Mouse (Mus musculus) neural tube, embryonic 15.5 days (tissue): ENCODE data around the gene Chst10. TPM values are rescaled to one million over a fixed set of nuclear protein-coding genes. Genes with fewer than 3 reads are reported as not detected.
A peak's percentile ranks its signal among the peaks of the same experiment; 100 is the strongest.

ENCODE experiments used
- ATAC-seq: fragments of 200-750 bp; cut with Nextera tagmentation; 2 replicates; pipeline ENCODE4 v1.8.0; 2017; ENCODE audit warnings: mild to moderate bottlenecking, moderate TSS enrichment, moderate library complexity; ENCODE audit not compliant: low FRiP score
- H3K27ac ChIP-seq: fragments of 300-500 bp; sonication (generic); replicated peaks from 2 replicates; pipeline ENCODE4 v1.5.1; 2015; ENCODE audit warnings: mild to moderate bottlenecking, inconsistent platforms
- H3K27me3 ChIP-seq: fragments of 300-500 bp; sonication (generic); replicated peaks from 2 replicates; pipeline ENCODE4 v1.6.1; 2015; ENCODE audit warnings: inconsistent platforms
- H3K36me3 ChIP-seq: fragments of 300-500 bp; sonication (generic); 2 replicates; pipeline ENCODE4 v1.6.1; 2015; ENCODE audit warnings: inconsistent platforms
- H3K4me1 ChIP-seq: fragments of 300-500 bp; sonication (generic); 2 replicates; pipeline ENCODE4 v1.6.1; 2015; ENCODE audit warnings: inconsistent platforms
- H3K4me2 ChIP-seq: fragments of 300-500 bp; sonication (generic); 2 replicates; pipeline ENCODE4 v1.6.1; 2015; ENCODE audit warnings: inconsistent platforms, mild to moderate bottlenecking, moderate library complexity
- H3K4me3 ChIP-seq: fragments of 300-500 bp; sonication (generic); replicated peaks from 2 replicates; pipeline ENCODE4 v1.5.1; 2015; ENCODE audit warnings: mild to moderate bottlenecking, inconsistent platforms
- H3K9ac ChIP-seq: fragments of 300-500 bp; sonication (generic); replicated peaks from 2 replicates; pipeline ENCODE4 v1.6.1; 2015; ENCODE audit warnings: mild to moderate bottlenecking, inconsistent platforms
- H3K9me3 ChIP-seq: fragments of 300-500 bp; sonication (generic); replicated peaks from 2 replicates; pipeline ENCODE4 v1.6.1; 2016; ENCODE audit warnings: inconsistent platforms
- WGBS: fragments of 180-500 bp; shearing (Covaris S2); methylation state at CpG from one replicate; pipeline ENCODE4 v1.1.7; 2015; ENCODE audit warnings: mixed read lengths; 5-methylcytosine and 5-hydroxymethylcytosine counted together
- polyA plus RNA-seq: library from polyadenylated mRNA; unstranded; fragments of >200 nt; fragmentation: Nextera tagmentation; extraction: Ambion mirVana; gene quantifications from 2 replicates; pipeline ENCODE4 v1.2.1, GENCODE M21; 2015

The Chst10 gene
- polyA plus RNA-seq, 1 experiment from 2014 or later: 47.5 TPM

DNA sequence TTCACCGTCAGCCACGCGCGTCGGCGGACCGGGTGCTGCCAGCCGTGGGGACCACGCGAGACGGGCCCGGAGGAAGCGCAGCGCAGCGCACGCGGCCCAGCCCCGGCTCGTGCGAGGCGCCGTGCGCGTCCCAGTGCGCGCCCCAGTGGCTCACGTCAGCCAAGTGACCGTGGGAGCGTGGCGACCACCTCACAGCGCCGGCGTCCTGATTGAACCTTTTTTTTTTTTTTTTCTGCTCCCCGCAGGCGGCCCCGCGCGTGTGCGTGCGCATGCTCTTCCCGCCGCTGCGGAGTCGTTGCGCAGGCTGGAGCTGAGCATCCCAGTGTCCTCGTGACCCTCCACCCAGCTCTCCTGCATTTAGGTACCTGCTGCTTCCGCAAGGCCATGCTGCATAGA is 61.5 kb downstream of the Chst10 start, which contains the start of gene Lonrf2:
Gene Lonrf2 (minus strand): TSS at position 235 of the 396 bp plus-strand sequence.
- H3K4me3 ChIP-seq: peak within 1 kb of the TSS; percentile 79
- H3K27me3 ChIP-seq: peaks cover 8% of the 10 kb centered on the region; the same call in 1 of the 2 replicates
- H3K9ac ChIP-seq: peak within 1 kb of the TSS; percentile 90
- H3K9me3 ChIP-seq: no peaks in the 10 kb centered on the region
- H3K27ac ChIP-seq: peak within 1 kb of the TSS; percentile 97
- peaks cover 24% of the 10 kb centered on the region for H3K4me1 ChIP-seq
- peak; percentile 95 for ATAC-seq
- under 1% methylated on average over 47 of the region's 47 CpGs for WGBS
- H3K4me2 ChIP-seq: peak within 1 kb of the TSS; percentile 95
- H3K36me3 ChIP-seq: peaks cover 23% of the 10 kb centered on the region

DNA sequence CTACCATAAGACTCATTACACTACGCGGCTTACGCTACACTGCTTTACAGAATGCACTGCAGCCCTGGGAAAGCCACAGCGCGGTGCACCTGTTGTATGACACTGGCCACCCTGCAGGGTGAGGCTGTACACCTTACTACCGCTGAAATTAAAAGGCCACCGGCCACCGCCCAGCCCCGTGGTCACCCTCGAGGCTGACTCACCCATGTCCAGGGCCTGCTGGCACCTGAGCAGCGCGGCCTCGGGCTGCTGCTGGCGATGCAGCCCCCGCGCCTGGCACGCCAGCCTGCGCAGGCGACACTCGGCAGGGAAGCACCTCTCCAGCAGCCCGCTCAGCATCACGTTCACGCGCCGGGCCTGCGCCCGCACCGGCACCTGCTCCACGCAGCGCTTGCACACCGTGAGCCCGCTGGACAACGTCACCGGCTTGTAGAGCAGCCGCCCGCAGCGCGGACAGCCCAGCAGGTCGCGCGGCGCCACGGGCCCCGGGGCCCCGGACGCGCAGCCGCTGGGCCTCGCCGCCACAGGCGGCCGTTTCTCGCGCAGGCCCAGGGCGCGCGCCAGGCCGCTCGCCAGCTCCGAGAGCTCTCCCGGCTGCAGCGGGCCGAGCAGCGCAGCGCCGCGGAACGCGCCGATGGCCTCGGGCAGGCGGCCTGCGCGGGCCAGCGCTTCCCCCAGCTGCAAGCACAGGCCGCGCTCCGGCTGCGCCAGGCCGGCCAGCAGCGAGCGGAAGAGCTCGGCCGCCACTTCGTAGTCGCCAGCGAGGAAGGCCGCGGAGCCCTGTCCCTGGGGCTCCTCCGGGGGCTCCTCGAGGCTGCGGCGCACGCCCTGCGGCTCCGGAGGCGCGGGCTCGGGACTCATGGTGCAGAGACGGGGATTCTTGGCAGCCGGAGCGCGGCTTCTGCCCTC is 62.1 kb downstream of the Chst10 start:
- Histone ChIP-seq H3K36me3 (peaks cover 23% of the 10 kb centered on the region), H3K9me3 (no peaks in the 10 kb centered on the region), H3K27ac (peak overlapping the region; percentile 97), H3K4me2 (peak overlapping the region; percentile 95), H3K4me1 (peaks cover 24% of the 10 kb centered on the region), H3K9ac (peak overlapping the region; percentile 90), H3K4me3 (peak overlapping the region; percentile 79), H3K27me3 (peaks cover 8% of the 10 kb centered on the region; the same call in 1 of the 2 replicates)
- ATAC-seq: peak; percentile 82
- 1% methylated on average over 100 of the region's 103 CpGs for WGBS

DNA sequence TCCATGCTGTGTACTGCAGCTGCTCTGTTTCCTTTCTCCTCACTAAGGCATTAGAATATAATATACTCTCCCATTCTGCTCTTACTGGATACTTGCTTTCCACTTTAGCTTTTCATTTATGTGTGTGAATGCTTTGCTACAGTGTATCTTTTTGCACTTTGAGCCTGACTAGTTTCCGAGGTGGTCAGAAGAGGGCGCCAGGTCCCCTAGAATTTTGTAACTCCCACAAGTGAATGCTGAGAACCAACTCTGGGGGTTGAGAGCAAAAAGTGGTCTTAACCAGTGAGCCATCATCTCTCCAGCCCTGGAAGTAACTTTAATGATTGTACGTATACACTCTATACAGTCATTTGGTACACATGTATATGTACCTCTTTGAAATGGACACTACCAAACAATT is 63.1 kb downstream of the Chst10 start:
- ATAC-seq: no peak
- H3K4me1 ChIP-seq: peaks cover 24% of the 10 kb centered on the region
- peaks cover 8% of the 10 kb centered on the region; the same call in 1 of the 2 replicates for H3K27me3 ChIP-seq
- peak overlapping the region; percentile 79 for H3K4me3 ChIP-seq
- H3K9ac ChIP-seq: no peak overlapping the region
- H3K9me3 ChIP-seq: no peaks in the 10 kb centered on the region
- H3K27ac ChIP-seq: no peak overlapping the region; the same call in 1 of the 2 replicates
- H3K36me3 ChIP-seq: peaks cover 23% of the 10 kb centered on the region
- 33% methylated on average over 3 of the region's 3 CpGs for WGBS
- H3K4me2 ChIP-seq: peak overlapping the region; percentile 95

DNA sequence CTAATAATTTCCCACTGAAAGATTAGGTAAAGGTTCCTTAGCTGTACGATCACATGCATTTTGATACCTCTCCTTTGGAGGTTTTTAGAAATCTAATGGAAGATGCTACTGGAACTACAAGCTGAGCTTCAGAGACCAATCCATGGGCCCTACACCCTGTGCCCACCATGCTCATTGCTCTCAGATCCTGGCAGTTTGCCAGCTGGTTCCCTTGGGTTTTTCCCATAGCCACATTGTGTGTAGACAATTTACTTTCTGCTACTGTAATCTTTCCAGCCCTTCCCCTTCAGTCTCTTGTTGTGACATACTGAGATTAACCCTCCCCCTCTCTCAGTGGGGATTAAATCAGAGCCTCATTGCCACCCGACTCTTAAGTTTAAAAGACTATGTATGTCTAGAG is 73.0 kb downstream of the Chst10 start:
- Histone ChIP-seq H3K4me2 (no peak overlapping the region), H3K27ac (no peak overlapping the region), H3K27me3 (no peaks in the 10 kb centered on the region), H3K36me3 (peaks cover 10% of the 10 kb centered on the region; the same call in 1 of the 2 replicates), H3K4me3 (no peak overlapping the region), H3K4me1 (peaks cover 9% of the 10 kb centered on the region), H3K9ac (no peak overlapping the region), H3K9me3 (no peaks in the 10 kb centered on the region)
- no peak for ATAC-seq
- WGBS: 67% methylated on average over 2 of the region's 2 CpGs

DNA sequence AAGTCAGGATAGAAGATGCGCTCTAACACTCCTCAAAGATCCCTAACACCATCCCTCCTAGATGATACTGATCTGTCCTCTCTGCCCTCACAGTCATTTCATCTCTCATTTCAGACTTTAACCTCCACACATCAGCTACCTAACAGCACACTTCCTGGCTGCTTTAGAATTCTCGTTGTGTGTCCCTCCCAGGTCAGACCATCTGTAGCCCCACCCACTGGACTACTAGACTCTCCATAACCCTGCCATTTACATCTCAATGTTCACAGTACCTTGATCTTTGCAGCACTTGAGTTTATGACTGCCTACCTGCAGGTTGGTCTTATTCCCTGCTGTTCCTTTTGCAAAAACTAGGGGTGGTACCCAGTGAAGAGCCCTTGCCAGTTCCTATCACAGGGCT is 74.1 kb downstream of the Chst10 start:
- WGBS: 64% methylated on average over 2 of the region's 2 CpGs
- Histone ChIP-seq H3K27me3 (no peaks in the 10 kb centered on the region), H3K36me3 (0 out of 2 replicates have a peak, but pooled peaks cover 5% of the 10 kb centered on the region), H3K9me3 (no peaks in the 10 kb centered on the region), H3K27ac (no peak overlapping the region), H3K4me2 (no peak overlapping the region), H3K4me1 (peaks cover 9% of the 10 kb centered on the region), H3K9ac (no peak overlapping the region), H3K4me3 (no peak overlapping the region)
- no peak for ATAC-seq

DNA sequence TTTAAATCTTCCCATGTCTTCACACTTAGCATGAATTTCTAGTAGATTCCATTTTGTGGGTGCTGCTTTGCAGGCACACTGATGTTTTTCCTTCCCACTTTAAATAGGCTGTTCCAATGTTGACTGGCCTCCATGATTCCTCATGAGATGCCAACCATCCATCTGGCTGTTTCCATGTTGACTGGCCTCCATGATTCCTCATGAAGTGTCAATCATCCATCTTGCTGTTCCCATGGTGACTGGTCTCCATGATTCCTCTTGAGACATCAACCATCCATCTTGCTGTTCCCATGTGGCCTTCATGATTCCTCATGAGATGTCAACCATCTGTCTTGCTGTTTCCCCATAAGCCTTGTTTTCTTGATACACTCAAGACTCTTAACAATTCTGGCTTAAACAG is 78.3 kb downstream of the Chst10 start:
- Histone ChIP-seq H3K9me3 (no peaks in the 10 kb centered on the region), H3K27me3 (no peaks in the 10 kb centered on the region), H3K4me1 (peaks cover 27% of the 10 kb centered on the region), H3K36me3 (peaks cover 22% of the 10 kb centered on the region; the same call in 1 of the 2 replicates), H3K4me2 (no peak overlapping the region), H3K4me3 (no peak overlapping the region), H3K27ac (no peak overlapping the region), H3K9ac (no peak overlapping the region)
- ATAC-seq: no peak

DNA sequence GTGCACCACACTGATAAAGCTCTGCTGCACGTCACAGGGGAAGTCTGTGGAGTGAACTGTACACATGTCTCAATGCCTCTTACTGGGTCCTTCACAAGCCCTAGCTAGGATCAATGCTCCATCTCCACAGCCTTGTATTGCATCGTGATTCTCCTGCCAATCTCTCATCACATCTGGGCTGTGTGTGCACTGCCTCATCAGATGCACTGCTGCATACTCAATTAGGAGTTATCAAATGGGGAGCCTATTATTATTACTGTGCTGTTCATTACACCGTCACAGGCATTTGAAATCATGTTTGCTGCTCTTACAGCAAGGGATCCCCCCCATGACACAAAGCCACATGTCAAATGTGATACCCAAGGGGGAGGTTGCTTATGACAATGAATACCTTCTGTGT is 80.3 kb downstream of the Chst10 start:
- no peak for ATAC-seq
- Histone ChIP-seq H3K9ac (no peak overlapping the region), H3K4me1 (peaks cover 27% of the 10 kb centered on the region), H3K4me3 (no peak overlapping the region), H3K4me2 (no peak overlapping the region), H3K27ac (no peak overlapping the region), H3K9me3 (no peaks in the 10 kb centered on the region), H3K27me3 (no peaks in the 10 kb centered on the region), H3K36me3 (peaks cover 32% of the 10 kb centered on the region)
- WGBS: 41% methylated on average over 3 of the region's 3 CpGs

DNA sequence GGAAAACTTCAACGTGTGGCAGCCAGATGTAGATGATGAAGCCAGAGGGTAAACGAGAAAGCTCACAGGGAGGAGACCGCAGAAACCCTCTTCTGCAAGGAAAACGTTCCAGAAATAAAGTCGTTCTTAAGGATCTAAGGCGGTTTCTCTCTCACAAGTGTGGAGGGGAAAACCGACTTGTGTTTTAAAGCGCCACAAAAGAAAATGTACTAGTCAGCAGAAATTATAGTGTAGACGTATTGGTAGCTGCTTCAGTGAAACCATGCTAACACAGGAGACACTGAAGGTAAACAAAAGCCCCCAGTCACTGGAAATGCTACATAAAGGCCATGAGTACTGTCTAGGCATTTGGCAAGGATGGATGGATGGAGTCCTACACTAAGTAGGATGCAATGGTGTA is 80.7 kb downstream of the Chst10 start:
- ATAC-seq: no peak
- H3K4me1 ChIP-seq: peaks cover 24% of the 10 kb centered on the region
- H3K9ac ChIP-seq: no peak overlapping the region
- no peak overlapping the region for H3K4me2 ChIP-seq
- peak overlapping the region; percentile 50 for H3K27ac ChIP-seq
- peaks cover 34% of the 10 kb centered on the region for H3K36me3 ChIP-seq
- no peaks in the 10 kb centered on the region for H3K27me3 ChIP-seq
- H3K4me3 ChIP-seq: no peak overlapping the region
- no peaks in the 10 kb centered on the region for H3K9me3 ChIP-seq
- WGBS: 75% methylated on average over 9 of the region's 9 CpGs

DNA sequence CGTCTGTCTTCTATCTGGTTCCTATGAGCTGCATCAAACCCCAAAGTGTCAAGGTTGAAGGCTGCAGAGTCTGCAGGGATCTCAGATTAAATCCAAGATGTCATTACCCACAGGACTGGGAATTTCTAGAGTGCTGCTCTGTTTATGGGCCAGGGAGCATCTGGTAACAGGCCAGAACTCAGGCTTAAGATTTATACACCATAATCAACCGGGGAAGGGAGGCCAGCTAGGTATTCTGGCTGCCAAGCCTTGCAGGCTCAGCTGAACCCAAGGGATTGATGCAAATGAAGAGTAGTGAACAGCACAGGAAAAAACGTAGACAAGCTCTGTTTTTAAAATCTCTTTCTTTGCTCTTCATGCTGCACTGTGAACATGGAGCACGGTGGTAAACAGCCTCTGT is 81.7 kb downstream of the Chst10 start:
- Histone ChIP-seq H3K4me2 (no peak overlapping the region), H3K27me3 (no peaks in the 10 kb centered on the region), H3K36me3 (peaks cover 44% of the 10 kb centered on the region), H3K9me3 (no peaks in the 10 kb centered on the region), H3K9ac (no peak overlapping the region), H3K4me1 (peaks cover 18% of the 10 kb centered on the region), H3K27ac (peak overlapping the region; percentile 50), H3K4me3 (no peak overlapping the region)
- no peak for ATAC-seq
- WGBS: 31% methylated on average over 4 of the region's 4 CpGs

Other genes starting within 250 kb of the Chst10 start
- 22.9 and 33.1 TPM in 2 replicates for gene Aff3, start 233.2 kb downstream of the Chst10 start, polyA plus RNA-seq
- gene Lonrf2, start 61.5 kb downstream of the Chst10 start, polyA plus RNA-seq: 18.6 and 22.6 TPM in 2 replicates
- 8.6 and 9.1 TPM in 2 replicates for gene Nms, start 41.0 kb upstream of the Chst10 start, polyA plus RNA-seq
- 164 and 171 TPM in 2 replicates for gene Pdcl3, start 87.4 kb upstream of the Chst10 start, polyA plus RNA-seq